Mouse (Mus musculus) yolk sac, embryonic 10.5 days (tissue): ENCODE measurements at regions not wholly inside any gene's neighbourhood (a gene's known extent, or its start where the extent isn't known, plus 50 kb on each side); places are given as distances from the start of the nearest gene placed in this dataset.
A peak's percentile ranks its signal among the peaks of the same experiment; 100 is the strongest.

Experiments used
- DNase-seq: peaks from one replicate; pipeline ENCODE4 v3.0.0-alpha.2; 2017; ENCODE audit warnings: low spot score

DNA sequence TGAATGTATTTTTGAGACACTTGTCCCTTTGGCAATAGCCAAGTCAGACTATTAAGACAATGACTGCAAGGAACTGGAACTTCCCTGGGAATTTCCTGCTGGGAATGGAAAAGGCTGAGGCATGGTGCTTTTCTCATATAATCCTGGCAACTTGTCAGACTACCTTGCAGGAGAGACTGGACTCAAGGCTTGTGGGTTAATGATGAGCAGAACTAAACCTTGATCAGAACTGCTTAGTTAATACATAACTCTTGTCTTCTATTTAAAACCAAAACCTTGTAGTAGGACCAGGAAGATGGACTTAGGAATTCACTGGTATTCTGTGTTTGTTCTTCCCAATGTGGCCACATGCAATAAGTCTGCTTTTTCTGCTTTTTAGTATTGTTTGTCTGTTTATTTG lies 579.3 kb upstream of the Plxna2 start:
- peak; percentile 11 for DNase-seq

DNA sequence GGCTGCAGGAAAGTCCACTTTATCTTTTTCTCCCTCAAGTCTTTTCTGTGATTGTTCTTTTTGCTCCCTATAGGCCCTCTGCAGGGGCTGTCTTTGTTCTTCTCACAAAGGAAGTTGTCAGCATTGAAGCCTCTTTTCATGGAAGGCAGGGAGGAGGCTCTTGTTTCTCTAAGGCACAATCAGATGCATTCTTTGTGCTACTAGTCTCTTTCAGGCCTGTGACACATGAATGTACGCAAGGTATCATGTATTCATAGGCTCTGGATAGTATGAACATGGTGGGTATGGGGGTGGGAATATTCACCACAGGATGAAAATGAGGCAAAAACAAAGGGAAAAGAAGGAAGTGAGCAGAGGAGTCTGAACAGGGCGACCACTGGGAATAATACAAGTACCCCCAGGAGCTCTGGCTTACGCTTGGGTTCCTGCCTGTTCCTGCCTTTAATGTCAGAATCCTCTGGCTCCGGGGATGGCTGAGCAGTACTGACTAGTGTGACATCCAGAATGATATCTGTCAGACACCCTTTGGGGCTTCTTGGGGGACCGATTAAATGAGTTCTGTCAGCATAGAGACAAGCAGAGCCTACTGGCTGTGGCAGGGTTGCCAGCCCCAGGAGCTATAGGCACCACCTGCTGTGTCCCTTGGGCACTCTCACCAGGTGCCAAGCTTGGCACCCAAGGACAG lies 583.7 kb upstream of the Plxna2 start:
- DNase-seq: no peak

DNA sequence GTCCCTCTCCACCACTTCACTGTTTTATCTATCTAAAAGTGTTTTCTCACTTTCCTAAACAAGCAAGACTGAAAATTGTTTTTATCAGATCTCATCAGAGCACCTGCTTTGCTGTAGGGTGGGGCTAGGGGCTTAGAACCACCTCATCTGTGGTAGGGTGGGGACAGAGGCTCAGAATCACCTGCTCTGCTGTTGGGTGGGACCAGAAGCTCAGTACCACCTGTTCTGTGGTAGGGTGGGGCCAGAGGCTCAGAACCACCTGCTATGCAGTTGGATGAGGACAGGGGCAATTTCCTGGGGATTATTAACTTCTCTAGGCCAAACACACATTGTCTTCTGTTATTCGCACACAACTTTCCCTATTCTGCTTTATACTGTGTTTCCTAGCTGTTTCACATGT lies 585.4 kb upstream of the Plxna2 start:
- no peak for DNase-seq

DNA sequence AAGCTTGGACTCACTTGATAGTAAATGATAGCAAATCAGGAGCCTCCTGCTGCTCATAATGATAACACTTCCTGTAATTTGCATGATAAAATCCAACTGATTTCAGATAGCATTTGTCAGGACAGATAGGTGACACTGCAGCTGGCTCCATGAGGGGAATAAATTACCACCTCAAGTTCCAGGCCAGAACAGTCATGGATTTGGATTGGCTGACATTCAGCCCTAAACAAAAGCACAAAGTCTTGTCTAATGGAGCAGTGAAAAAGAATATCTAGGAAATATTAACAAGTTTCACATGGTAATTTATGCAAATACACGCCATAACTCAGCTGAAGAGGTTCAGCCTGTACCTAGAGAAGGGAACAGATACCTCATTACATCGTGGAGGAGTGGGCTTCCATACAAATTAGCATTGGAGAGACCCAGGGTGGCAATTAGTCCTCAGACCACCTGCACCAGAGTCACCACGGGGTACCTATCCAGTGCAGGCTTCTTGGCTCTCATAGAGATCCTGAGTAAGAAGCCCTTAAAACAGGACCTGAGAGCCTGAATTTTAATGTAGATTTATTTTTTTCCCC lies 587.3 kb upstream of the Plxna2 start:
- no peak for DNase-seq

DNA sequence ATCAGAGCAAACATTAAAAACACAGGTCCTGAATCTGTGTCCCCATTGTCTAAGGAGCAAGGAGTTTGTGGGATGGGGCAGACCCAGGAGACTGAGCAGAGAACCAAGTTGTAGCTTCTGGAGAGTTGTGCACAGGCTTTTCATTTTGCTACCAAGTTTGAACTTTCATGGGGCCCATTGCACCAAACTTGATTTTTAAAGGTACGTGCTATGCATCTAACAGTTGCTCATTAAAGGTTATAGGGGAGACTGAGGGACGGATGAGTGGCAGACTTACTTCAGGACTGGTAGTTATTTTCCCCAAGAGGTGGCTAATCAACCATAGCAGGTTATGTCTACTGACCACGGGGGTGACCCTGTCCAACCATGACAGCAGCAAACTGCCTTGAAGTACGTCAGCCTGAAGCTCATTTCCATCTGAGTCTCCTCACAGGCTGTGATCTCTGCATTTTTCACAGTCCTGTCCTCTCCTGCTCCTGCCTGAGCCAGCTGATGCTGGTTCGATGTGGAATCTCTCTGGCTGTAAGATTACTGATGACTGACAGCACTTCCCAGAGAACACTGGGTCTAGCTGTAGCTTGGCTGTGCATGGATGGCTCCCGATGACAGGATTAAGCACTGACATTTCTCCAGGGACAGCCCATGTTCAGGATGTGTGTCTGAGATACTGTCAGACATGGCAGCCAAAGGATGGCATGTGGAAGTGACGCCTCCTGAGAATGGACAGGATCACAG lies 590.9 kb upstream of the Plxna2 start:
- no peak for DNase-seq

DNA sequence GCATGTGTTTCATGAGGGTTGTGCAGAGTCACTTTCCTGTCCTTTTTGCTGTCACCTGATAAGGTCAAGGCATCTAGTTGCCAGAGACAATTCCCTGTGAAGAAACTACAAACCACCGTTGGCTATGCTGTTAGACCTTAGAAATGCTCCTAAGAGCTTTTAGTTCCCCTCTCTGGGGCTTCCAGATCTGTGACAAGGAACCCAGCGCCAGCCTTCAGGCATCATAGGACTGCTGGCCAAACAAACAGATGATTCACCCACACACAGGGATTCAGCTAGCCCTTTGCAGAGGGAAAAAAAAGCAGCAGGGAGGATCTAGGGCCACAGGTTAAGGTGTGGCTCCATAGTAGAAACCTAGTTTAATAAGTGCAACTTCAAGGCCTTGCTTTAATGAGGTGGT lies 591.8 kb upstream of the Plxna2 start:
- DNase-seq: no peak

DNA sequence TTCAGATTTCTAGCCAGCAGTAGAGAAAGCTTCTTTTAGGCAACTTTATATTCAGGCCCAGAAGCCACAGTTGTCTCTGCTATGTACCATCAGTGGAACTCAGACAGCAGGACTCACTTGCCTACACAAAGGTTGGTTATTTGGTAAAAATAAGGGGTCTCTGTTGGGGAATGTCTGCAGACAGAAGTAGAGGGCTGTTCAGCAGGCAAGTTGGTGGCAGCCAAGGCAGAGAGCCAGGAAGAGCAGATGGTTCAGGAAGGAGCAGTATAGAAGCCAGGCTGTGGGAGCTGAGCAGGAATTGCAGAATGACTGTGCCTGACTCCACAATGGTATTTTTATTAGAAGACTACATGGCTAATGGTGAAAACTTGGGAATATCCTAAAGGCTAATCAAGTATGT lies 598.7 kb upstream of the Plxna2 start:
- no peak for DNase-seq

DNA sequence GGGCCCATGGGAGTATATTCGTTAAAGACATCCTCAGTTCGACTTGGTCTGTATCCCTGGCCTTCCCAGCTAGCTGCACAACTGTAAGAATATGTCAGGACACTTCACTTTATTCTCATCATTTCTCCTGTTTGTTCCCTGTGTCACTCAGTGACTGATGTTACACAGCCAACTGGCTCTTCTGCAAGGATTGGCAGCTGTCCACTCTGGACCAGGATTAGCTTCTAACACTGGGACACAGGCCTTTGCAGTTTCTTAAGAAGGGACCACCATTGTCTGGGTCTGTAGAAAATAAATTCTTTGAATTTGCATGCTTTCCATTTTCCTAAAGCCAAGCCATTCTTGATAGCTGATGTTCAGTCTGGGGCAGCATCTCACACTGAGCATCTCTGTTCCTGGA lies 622.1 kb upstream of the Camk1g start:
- no peak for DNase-seq

DNA sequence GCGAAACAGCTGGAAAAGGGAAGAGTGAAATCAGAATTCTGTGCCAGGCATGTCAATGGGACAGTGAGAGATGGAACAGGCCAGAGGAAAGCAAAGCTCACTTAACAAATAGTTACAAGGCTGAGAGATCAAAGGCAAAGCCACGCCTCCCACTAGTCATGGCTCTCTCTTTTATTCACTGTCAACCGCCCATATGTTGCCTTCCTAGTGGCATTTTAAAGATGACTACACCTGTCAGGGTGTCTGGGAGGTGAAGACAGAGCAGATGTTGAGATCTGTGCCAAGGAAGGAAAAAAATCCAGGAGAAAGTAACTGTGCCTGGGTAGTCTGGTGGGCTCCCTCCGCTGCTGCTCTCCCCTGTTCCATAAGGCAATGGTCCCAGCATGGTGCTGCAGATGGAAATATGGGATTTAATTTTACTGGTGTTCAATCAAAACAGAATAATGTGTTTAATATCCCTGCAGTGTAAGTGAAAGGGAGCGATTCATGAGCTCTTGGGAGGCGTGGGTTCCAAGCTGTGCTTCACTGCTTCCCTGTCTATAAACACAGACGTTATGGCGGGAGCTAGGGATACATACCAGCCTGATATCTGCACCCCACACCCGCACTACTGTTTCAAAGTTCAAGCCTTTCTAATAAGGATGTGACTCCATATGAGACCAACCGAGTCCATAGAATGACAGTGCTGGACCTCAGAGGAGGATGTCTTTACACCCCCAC lies 620.0 kb upstream of the Camk1g start:
- DNase-seq: no peak

DNA sequence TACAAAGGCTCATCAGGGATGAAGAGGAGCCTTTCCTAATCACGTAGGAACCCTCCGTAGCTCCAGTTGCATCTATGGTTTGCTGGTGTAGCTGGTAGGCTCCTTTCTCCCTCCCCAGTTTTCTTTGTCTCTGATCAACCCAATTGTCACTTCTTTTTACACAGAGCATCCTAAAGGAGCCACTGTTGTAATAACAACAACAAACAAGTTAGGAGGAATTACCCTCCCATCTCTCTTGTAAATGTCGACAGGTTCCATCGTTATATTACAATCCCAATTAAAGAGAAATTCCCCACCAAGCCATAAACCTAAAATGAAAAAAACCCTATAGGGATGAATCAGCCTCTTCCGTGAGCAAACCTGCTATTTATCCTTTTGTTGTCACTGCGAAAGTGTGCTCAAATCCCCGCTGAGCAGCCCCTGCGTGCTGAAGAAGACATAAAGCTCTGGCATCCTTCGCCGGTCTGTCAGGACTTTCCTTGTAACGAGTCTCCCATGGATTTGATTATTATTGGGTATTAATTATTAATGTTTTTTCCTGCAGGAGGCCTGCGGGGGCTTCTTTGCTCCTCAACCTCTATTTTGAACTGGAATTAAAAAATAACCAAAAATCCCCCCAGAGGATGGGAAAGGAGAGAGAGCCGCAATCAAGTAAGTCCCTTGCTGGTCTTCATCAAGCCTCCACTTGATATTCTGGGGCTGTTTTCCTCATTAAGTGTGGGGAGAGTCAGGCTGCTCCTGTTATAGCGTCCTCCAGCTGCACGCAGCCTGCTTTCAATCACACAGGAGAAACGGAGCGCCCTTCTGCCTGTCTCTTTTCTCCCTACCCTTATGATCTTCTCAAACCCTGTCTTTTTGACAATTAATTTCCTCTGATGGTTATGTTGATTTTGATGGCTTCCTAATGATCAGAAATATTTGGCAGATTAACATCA lies 619.1 kb upstream of the Camk1g start:
- DNase-seq: no peak

DNA sequence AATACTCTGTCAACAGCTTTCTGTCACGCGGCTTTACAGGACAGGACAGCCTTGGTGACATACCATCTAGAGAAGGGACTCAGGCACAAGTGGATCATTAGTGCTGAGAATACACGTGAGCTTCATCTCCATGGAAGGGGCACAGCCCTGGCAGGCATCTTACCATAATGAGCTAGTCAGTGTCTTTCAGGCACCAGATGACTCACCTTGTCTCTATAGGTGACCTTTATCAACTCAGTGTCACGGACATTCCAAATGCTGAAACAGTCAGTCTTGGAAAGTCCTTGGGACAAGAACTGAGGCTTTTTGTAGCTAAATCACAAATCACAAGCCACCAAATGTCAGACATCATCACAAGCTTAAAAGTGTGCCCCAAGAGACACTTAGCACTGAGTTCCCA lies 610.5 kb upstream of the Camk1g start:
- DNase-seq: no peak

DNA sequence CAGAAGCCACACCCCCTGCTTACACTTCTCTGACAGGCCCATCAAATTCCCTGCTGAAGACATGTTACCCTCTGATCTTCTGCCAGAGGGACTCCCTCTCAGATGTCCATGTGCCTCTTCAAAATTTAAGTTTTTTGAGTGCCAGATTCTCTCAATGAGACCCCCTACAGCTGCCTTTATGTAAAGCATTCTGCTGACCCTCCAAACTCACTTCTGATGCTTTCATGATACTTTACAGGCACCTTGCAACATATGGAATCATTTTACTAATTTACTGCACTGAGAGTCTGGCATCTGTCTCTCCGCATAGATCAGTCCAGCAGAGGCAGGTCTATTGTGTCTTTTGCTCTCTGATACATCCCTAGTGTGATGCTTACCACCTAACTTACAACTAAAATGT lies 601.4 kb upstream of the Camk1g start:
- no peak for DNase-seq

DNA sequence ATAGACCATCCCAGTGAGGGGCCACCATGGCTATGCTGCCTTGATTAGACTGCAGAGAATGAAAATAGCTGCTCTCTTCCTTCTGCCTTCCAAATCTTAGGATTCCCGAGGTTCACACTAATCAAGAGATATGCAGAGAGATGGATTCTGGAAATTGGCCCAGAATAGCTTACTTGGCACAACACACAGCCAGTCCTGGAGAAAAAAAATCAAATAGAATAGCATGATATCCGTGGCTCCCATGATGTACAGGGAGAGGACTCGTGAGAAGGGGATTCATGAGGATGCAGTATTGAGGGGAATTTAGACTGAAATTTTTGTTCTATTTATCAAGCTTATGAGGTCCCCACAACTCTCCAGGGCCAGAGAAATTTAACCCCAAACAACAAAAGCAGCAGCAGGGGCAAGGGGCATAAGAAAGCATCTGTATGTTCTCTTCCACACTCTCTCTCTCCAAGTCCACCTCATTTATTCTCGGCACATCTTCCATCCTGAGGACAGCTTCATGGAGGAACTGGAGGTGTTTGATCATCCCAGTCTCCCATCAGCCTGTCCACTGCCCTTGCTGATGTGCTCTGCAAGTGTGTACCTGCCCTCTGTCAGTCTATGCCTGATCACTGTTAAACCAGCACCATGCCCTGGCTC lies 599.3 kb upstream of the Camk1g start:
- DNase-seq: no peak

DNA sequence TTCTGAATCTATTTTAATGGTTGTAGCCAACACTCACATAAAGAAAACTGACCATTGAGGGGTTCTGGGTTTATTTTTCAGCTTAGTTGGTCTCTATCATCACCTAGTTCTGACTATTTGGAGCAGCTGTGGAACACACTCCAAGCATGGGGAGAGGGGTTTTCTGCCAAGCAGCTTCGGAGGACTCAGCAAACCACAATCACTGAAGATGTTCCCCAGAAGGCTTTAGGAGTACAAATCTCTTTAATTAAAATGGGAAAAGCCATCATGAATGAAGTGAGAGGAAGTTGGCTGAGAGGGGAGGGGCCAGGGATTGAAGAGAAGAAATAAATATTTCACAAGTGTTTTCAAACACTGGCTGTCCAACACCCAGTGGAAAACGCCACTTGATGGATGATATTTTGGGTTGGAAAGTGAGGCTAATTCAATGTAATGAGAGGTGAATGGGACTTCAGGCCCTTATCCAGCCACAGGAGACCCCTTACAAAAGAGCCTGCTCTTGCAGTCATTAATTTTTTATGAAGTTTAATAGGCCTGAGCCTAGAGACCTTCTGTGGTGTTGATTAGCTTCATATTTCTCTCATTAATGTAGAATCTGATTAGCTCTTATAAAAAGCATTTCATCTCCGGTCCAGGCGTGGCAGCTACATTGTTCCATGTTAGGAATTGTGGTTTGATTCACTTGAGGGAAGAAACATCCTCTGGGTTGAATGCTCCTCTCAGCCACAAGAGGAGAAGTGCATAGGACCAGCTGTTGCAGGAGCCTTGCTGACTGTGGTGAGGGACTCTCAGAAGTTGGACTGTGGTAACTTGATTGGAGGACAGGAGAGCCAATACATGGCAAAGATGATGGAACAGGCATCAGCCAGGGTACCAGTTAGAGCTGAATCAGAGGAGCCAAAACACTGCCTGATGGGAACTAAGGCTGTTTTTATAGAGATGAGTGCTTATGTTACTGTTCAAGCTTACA lies 598.1 kb upstream of the Camk1g start:
- DNase-seq: no peak

DNA sequence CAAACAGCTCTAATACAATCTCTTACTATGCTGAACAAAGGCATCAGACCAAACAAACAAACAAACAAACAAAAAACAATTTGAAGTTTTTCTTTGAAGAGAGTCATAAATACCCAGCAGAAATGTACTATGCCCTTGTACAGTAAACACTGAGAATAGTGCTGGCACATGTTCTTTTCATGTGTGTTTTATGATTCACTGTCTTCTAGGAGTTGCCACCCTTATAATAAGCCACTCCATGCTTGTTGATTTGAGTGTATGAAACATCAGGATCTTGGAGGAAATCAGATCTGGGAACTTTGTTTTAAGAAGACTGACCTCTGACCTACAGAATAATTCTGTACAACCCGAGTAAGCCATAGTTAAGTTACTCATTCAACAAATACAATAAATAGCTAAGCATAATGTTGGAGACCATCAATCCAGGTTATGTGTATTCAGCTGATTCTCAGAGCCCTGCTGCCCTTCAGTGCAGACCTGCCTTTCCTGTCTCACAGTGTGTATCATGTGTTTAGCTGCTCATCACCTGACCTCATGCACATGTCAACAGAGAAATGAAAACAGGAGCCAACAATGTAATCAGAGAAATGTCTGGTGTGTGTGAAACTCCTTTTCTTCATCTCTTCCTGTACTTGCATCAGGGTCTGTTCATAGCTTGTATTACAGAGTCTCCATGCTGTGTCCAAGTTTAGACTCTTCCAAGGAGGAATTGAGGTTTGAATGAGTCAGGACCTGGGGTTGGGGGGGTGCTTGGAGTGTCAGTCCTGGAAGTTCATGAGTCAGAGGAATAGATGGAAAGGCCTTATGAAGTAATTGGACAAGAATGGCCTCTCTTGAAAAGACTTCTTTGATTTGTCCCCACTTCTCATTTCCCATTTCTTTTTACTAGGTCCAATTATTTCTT lies 596.8 kb upstream of the Camk1g start:
- no peak for DNase-seq

DNA sequence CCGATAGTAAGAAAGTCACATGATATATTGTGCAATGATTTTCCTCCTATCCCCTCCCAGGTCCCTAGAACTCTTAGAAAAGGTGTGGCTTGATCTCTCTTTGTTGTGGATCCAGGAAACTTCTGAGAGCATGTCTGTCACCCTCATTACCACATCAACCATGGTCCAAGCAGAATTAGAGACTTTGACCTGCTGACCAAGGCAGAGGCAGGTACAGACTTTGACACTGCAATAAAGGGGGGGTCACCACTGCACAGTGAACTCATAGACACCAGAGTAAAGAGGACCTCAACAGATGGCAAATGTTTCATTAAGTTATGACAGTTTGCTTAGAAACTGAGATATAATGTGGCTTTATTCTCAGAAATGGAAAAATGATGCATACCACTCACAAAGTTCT lies 595.2 kb upstream of the Camk1g start:
- DNase-seq: peak; percentile 6

DNA sequence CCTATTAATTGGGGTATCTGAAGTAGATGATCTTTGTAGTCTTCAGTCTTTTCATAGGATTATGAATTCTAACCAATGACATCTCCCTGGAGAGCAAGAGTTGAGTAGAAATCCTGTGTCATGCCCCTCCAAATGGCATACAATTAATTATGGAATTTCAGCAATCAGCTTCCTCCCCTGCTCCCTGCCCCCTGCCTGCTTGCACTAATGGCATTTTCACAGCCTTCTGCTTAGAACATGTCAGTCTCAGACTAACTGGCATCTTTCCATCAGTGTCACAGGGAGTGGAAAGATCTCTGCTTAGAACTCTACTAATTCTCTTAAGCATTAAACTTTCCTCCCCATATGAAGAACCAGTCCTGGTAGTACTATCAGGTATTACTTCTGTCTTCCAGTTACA lies 581.8 kb upstream of the Camk1g start:
- no peak for DNase-seq

DNA sequence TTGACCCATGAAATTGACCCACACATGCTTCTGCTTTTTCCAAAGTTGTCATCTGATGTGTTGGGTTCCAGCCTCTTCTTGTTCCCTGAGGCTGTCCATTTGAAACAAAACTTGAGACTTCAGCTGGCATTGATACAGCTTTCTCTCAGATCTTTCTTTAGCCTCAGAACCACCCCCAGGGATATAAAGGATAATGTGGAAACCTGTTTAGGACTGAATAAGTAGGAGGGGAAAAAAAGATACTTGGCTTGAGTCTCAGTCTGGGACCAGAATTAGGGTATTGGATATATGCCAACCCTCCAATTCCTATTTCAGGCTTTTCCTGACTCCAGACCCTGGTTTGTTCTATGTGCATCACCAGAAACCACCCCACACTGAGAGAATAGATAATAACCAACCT lies 579.7 kb upstream of the Camk1g start:
- DNase-seq: no peak

DNA sequence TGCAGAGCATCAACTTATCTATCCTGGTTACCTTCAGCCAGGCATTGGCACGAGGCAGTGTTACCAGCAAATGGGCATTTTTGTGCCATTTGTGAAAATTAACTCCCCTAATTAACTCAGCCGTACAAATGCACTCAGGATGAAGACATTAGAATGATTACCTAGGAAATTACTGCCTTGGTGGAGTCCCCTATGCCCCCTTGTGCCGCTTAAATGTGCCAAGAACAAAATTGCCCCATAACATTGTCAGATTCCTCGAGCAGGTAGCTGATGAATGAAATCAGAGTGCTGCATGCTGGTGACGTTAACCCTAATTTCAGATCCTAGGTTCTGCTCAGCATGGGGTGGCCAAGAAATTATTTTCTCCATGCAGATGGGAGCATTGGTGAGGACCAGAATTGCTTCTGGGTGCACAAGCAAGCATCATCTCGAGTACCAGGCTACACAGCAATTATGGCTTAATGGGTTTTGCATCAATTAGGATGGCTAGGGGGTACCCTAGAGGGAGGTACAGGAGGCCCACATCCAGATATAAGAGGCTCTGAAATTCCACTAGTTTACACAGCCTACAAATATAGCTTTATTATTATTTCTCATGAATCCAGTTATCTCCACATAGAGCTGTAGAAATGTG lies 577.0 kb upstream of the Camk1g start:
- DNase-seq: no peak
